Mouse (Mus musculus) hindbrain, embryonic 14.5 days (tissue): ENCODE measurements at regions not wholly inside any gene's neighbourhood (a gene's known extent, or its start where the extent isn't known, plus 50 kb on each side); places are given as distances from the start of the nearest gene placed in this dataset.

ENCODE experiments used
- ATAC-seq: fragments of 200-750 bp; cut with Nextera tagmentation; 2 replicates; pipeline ENCODE4 v1.8.0; 2017; ENCODE audit warnings: moderate number of reproducible peaks, mild to moderate bottlenecking, moderate TSS enrichment, moderate library complexity; ENCODE audit not compliant: low FRiP score
- DNase-seq: peaks from one replicate; pipeline ENCODE4 v3.0.0-alpha.2; 2015; ENCODE audit warnings: low spot score
- H3K27ac ChIP-seq: fragments of 300-500 bp; sonication (generic); 2 replicates; pipeline ENCODE4 v1.5.1; 2014; ENCODE audit warnings: mild to moderate bottlenecking, moderate library complexity
- H3K27me3 ChIP-seq: fragments of 300-500 bp; sonication (generic); 2 replicates; pipeline ENCODE4 v1.6.1; 2014; ENCODE audit warnings: mild to moderate bottlenecking, low read length, mixed read lengths; ENCODE audit not compliant: control insufficient read depth, insufficient read depth
- H3K36me3 ChIP-seq: fragments of 300-500 bp; sonication (generic); replicated peaks from 2 replicates; pipeline ENCODE4 v1.6.1; 2014; ENCODE audit not compliant: control insufficient read depth, insufficient read depth
- H3K4me1 ChIP-seq: fragments of 300-500 bp; sonication (generic); replicated peaks from 2 replicates; pipeline ENCODE4 v1.6.1; 2014; ENCODE audit warnings: antibody characterized with exemption, low read length, mixed read lengths; ENCODE audit not compliant: control insufficient read depth, insufficient read depth
- H3K4me2 ChIP-seq: fragments of 300-500 bp; sonication (generic); replicated peaks from 2 replicates; pipeline ENCODE4 v1.6.1; 2014; ENCODE audit warnings: mild to moderate bottlenecking, moderate library complexity
- H3K4me3 ChIP-seq: fragments of 300-500 bp; sonication (generic); replicated peaks from 2 replicates; pipeline ENCODE4 v1.5.1; 2014; ENCODE audit warnings: mild to moderate bottlenecking, low read length
- H3K9ac ChIP-seq: fragments of 300-500 bp; sonication (generic); 2 replicates; pipeline ENCODE4 v1.6.1; 2014
- H3K9me3 ChIP-seq: fragments of 300-500 bp; sonication (generic); 2 replicates; pipeline ENCODE4 v1.6.1; 2016; ENCODE audit warnings: low read length; ENCODE audit not compliant: control insufficient read depth
- WGBS: fragments of 180-500 bp; shearing (Covaris S2); extraction: QIAGEN DNeasy Blood & Tissue Kit; methylation state at CpG from one replicate; pipeline ENCODE4 v1.1.7; 2014; 5-methylcytosine and 5-hydroxymethylcytosine counted together

GRCm38 (mm10) chr10:24532776-24533175, 62.5 kb upstream of the Ccn2 start:
- ATAC-seq = no peak
- H3K4me3 ChIP-seq = no peak overlapping the region
- H3K36me3 ChIP-seq = no peaks in the 10 kb centered on the region
- no peak overlapping the region for H3K9ac ChIP-seq
- no peaks in the 10 kb centered on the region for H3K27me3 ChIP-seq
- no peaks in the 10 kb centered on the region for H3K4me1 ChIP-seq
- no peak for DNase-seq
- H3K9me3 ChIP-seq = no peaks in the 10 kb centered on the region
- H3K27ac ChIP-seq = no peak overlapping the region
- WGBS = 75% methylated on average over 2 of the region's 2 CpGs
- no peak overlapping the region for H3K4me2 ChIP-seq

GRCm38 (mm10) chr10:24534901-24535300, 60.3 kb upstream of the Ccn2 start:
- no peaks in the 10 kb centered on the region for H3K4me1 ChIP-seq
- H3K27ac ChIP-seq = no peak overlapping the region
- 94% methylated on average over 11 of the region's 11 CpGs for WGBS
- no peak overlapping the region for H3K4me2 ChIP-seq
- DNase-seq (no peak), ATAC-seq (no peak)
- H3K4me3 ChIP-seq = no peak overlapping the region
- no peak overlapping the region for H3K9ac ChIP-seq
- H3K36me3 ChIP-seq = no peaks in the 10 kb centered on the region
- H3K9me3 ChIP-seq = no peaks in the 10 kb centered on the region
- H3K27me3 ChIP-seq = no peaks in the 10 kb centered on the region

GRCm38 (mm10) chr10:24535461-24535860, 59.8 kb upstream of the Ccn2 start:
- Histone ChIP-seq H3K27ac (no peak overlapping the region), H3K9ac (no peak overlapping the region), H3K4me3 (no peak overlapping the region), H3K4me1 (no peaks in the 10 kb centered on the region), H3K36me3 (no peaks in the 10 kb centered on the region), H3K4me2 (no peak overlapping the region), H3K27me3 (no peaks in the 10 kb centered on the region), H3K9me3 (no peaks in the 10 kb centered on the region)
- no peak for DNase-seq
- no peak for ATAC-seq
- 88% methylated on average over 6 of the region's 6 CpGs for WGBS

GRCm38 (mm10) chr10:24541990-24542389, 53.3 kb upstream of the Ccn2 start:
- Histone ChIP-seq H3K36me3 (no peaks in the 10 kb centered on the region), H3K9ac (no peak overlapping the region), H3K4me1 (no peaks in the 10 kb centered on the region), H3K27ac (no peak overlapping the region), H3K4me3 (no peak overlapping the region), H3K27me3 (no peaks in the 10 kb centered on the region), H3K9me3 (no peaks in the 10 kb centered on the region), H3K4me2 (no peak overlapping the region)
- DNase-seq (no peak), ATAC-seq (no peak)
- 84% methylated on average over 4 of the region's 4 CpGs for WGBS
